Mouse (Mus musculus) heart, postnatal 0 days (tissue): ENCODE measurements at regions not wholly inside any gene's neighbourhood (a gene's known extent, or its start where the extent isn't known, plus 50 kb on each side); places are given as distances from the start of the nearest gene placed in this dataset.

Experiments used
- CTCF ChIP-seq: IDR thresholded peaks from 2 replicates; pipeline ENCODE4 v1.5.1; 2016; ENCODE audit warnings: antibody characterized with exemption, control low read depth, low read depth
- EP300 ChIP-seq: IDR thresholded peaks from 2 replicates; pipeline ENCODE4 v1.6.1; 2016; ENCODE audit warnings: antibody characterized with exemption, low read depth

GRCm38 (mm10) chr2:101247133-101247532, 377.4 kb upstream of the Rag2 start:
- TF ChIP-seq CTCF = no peak
- no peak for TF ChIP-seq EP300
